Mouse (Mus musculus) limb, embryonic 12.5 days (tissue): ENCODE results near the gene Amn1. TPM values are rescaled to one million over a fixed set of nuclear protein-coding genes. Genes with fewer than 3 reads are reported as not detected.

Source experiments
- polyA plus RNA-seq: library from polyadenylated mRNA; unstranded; fragments of >200 nt; fragmentation: Nextera tagmentation; extraction: Ambion mirVana; gene quantifications from 2 replicates; pipeline ENCODE4 v1.2.1, GENCODE M21; 2016

Amn1 gene
- polyA plus RNA-seq, 1 experiment from 2014 or later, result 43.3 TPM

Other genes starting within 250 kb of the Amn1 start
- 152 and 167 TPM in 2 replicates for gene Sinhcaf, start 242.2 kb downstream of the Amn1 start, polyA plus RNA-seq
- 8.2 and 8.5 TPM in 2 replicates for gene Dennd5b, start 87.0 kb downstream of the Amn1 start, polyA plus RNA-seq
- not detected in 2 replicates for gene Gm10203, start 58.5 kb downstream of the Amn1 start, polyA plus RNA-seq
- gene Etfbkmt, start 48.9 kb downstream of the Amn1 start, polyA plus RNA-seq, result 14.3 and 17.3 TPM in 2 replicates
- 61.7 and 66.2 TPM in 2 replicates for gene Resf1, start 120.7 kb upstream of the Amn1 start, polyA plus RNA-seq
- gene Bicd1, start 220.2 kb upstream of the Amn1 start, polyA plus RNA-seq, result 5.2 and 7.2 TPM in 2 replicates